Mouse (Mus musculus) heart, postnatal 0 days (tissue): ENCODE data around the gene Aurkb. TPM values are rescaled to one million over a fixed set of nuclear protein-coding genes. Genes with fewer than 3 reads are reported as not detected.
A peak's percentile ranks its signal among the peaks of the same experiment; 100 is the strongest.

ENCODE experiments used
- ATAC-seq: fragments of 200-750 bp; cut with Nextera tagmentation; 2 replicates; pipeline ENCODE4 v1.8.0; 2017; ENCODE audit warnings: low read depth, moderate number of reproducible peaks, moderate library complexity; ENCODE audit not compliant: insufficient read depth
- DNase-seq: peaks from one replicate; pipeline ENCODE4 v3.0.0-alpha.2; 2016; ENCODE audit warnings: low spot score
- H3K27ac ChIP-seq: fragments of 300-500 bp; sonication (generic); 2 replicates; pipeline ENCODE4 v1.5.1; 2014; ENCODE audit warnings: low read depth, mild to moderate bottlenecking
- H3K27me3 ChIP-seq: fragments of 300-500 bp; sonication (generic); 2 replicates; pipeline ENCODE4 v1.6.1; 2014; ENCODE audit warnings: low read length, mixed read lengths; ENCODE audit not compliant: control insufficient read depth, insufficient read depth
- H3K36me3 ChIP-seq: fragments of 300-500 bp; sonication (generic); replicated peaks from 2 replicates; pipeline ENCODE4 v1.6.1; 2014; ENCODE audit warnings: low read length, mixed read lengths; ENCODE audit not compliant: control insufficient read depth, insufficient read depth
- H3K4me1 ChIP-seq: fragments of 300-500 bp; sonication (generic); 2 replicates; pipeline ENCODE4 v1.6.1; 2014; ENCODE audit warnings: antibody characterized with exemption; ENCODE audit not compliant: control insufficient read depth, insufficient read depth
- H3K4me2 ChIP-seq: fragments of 300-500 bp; sonication (generic); 2 replicates; pipeline ENCODE4 v1.6.1; 2014; ENCODE audit warnings: low read depth, mild to moderate bottlenecking, low read length, moderate library complexity
- H3K4me3 ChIP-seq: fragments of 300-500 bp; sonication (generic); 2 replicates; pipeline ENCODE4 v1.5.1; 2014; ENCODE audit warnings: low read depth, low read length
- H3K9ac ChIP-seq: fragments of 300-500 bp; sonication (generic); replicated peaks from 2 replicates; pipeline ENCODE4 v1.6.1; 2014; ENCODE audit warnings: low read depth, low read length, mixed read lengths
- H3K9me3 ChIP-seq: fragments of 300-500 bp; sonication (generic); replicated peaks from 2 replicates; pipeline ENCODE4 v1.6.1; 2016; ENCODE audit warnings: low read length; ENCODE audit not compliant: control insufficient read depth
- CTCF ChIP-seq: IDR thresholded peaks from 2 replicates; pipeline ENCODE4 v1.5.1; 2016; ENCODE audit warnings: antibody characterized with exemption, control low read depth, low read depth
- EP300 ChIP-seq: IDR thresholded peaks from 2 replicates; pipeline ENCODE4 v1.6.1; 2016; ENCODE audit warnings: antibody characterized with exemption, low read depth
- WGBS: fragments of 180-500 bp; shearing (Covaris S2); extraction: QIAGEN DNeasy Blood & Tissue Kit; methylation state at CpG from one replicate; pipeline ENCODE4 v1.1.7; 2014; 5-methylcytosine and 5-hydroxymethylcytosine counted together
- polyA plus RNA-seq: library from polyadenylated mRNA; unstranded; fragments of >200 nt; fragmentation: Nextera tagmentation; extraction: Ambion mirVana; gene quantifications from 2 replicates; pipeline ENCODE4 v1.2.1, GENCODE M21; 2015
- total RNA-seq: library from RNA; depleted of rRNA; stranded (reverse); fragments of >200 nt; gene quantifications from 2 replicates; pipeline ENCODE4 v1.2.3, GENCODE M21; 2014; ENCODE audit warnings: low replicate concordance

Aurkb gene
- total and polyA plus RNA-seq, 2 experiments from 2014 or later = 19.5 to 21.4 TPM

GRCm38 (mm10) chr11:69086390-69086789 is 40.9 kb downstream of the Aurkb start:
- DNase-seq = no peak
- Histone ChIP-seq H3K9me3 (no peaks in the 10 kb centered on the region), H3K27ac (peak overlapping the region; percentile 98), H3K4me1 (peaks cover 18% of the 10 kb centered on the region), H3K36me3 (peaks cover 17% of the 10 kb centered on the region), H3K27me3 (no peaks in the 10 kb centered on the region), H3K4me3 (no peak overlapping the region), H3K9ac (no peak overlapping the region), H3K4me2 (no peak overlapping the region)
- no peak for ATAC-seq
- WGBS = 29% methylated on average over 6 of the region's 6 CpGs
- TF ChIP-seq CTCF (no peak), EP300 (no peak)

DNA sequence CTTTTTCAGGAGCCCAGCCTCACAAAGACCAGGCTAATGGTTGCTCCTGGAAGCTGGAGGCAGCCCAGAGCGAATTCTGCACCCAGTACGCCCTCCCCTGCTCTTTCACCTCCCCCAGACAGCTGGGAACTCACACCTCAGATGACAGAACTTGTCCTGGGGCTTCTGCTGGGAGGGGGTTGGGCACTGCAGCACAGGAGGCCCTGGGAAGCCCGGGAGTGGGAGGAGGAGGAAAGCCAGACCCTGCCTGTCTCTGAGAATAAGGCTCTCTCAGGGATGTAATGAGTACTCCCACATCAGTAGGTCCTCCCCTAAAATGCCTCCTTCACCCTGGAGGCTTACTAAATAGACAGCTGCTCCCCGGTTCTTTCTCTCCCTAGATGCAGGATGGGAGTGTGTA is 41.6 kb downstream of the Aurkb start:
- H3K4me1 ChIP-seq = peaks cover 18% of the 10 kb centered on the region
- H3K27me3 ChIP-seq = no peaks in the 10 kb centered on the region
- peak overlapping the region; percentile 98 for H3K27ac ChIP-seq
- peaks cover 24% of the 10 kb centered on the region for H3K36me3 ChIP-seq
- TF ChIP-seq EP300 = no peak
- TF ChIP-seq CTCF = no peak
- H3K9me3 ChIP-seq = no peaks in the 10 kb centered on the region
- H3K4me3 ChIP-seq = no peak overlapping the region
- no peak overlapping the region for H3K4me2 ChIP-seq
- 35% methylated on average over 4 of the region's 4 CpGs for WGBS
- ATAC-seq = peak; percentile 6; the same call in 1 of the 2 replicates
- no peak for DNase-seq
- H3K9ac ChIP-seq = no peak overlapping the region

- 57% methylated on average over 2 of the region's 2 CpGs for WGBS
- H3K4me1 ChIP-seq = peaks cover 18% of the 10 kb centered on the region
These were observed 42.1 kb downstream of the Aurkb start for GRCm38 (mm10) chr11:69087597-69087996.

DNA sequence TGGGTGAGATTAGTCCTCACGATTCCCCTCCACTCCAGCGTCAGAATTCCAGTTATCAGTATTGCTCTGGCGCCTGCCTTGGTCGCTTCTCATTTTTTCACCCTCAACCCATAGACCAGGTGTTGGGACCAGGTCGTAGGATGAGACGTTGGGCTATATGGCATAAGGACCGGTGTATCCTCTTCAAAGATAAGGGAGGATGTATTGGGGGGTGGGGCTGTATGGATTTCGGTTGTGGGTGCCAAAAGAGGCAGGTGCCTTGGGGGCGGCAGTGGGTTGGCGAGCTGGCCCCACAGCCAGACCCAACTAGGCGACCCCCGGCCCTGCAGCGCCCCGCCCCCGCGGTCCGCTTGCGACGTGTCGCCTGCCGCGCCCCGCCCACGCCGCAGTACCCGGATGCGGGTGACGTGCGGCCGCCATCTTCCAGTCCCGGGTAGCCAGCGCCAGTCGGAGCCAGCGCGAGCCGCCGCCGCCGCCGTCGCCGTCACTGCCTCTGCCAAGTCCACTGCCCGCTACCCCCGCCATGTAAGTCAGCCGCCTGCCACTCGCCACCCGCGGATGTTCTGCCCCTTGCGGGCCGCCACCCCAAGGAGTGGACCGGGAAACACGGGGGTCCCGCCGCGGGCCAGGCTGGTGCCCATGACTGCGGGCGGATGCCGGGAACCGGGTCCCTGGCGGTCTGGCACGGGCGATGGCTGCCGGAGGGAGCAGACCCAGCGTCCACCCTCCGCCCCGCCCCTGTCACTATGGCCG is 42.8 kb downstream of the Aurkb start, which contains the start of gene Vamp2:
Vamp2 (plus strand) TSS at position 388 of the 753 bp plus-strand sequence.
- peak; percentile 83 for ATAC-seq
- peaks cover 18% of the 10 kb centered on the region for H3K4me1 ChIP-seq

More at GRCm38 (mm10) chr11:69087597-69087996, 42.1 kb downstream of the Aurkb start:
- Histone ChIP-seq H3K9me3 (no peaks in the 10 kb centered on the region), H3K4me3 (no peak overlapping the region), H3K9ac (no peak overlapping the region), H3K4me2 (no peak overlapping the region), H3K27ac (peak overlapping the region; percentile 98; the same call in 1 of the 2 replicates), H3K27me3 (no peaks in the 10 kb centered on the region), H3K36me3 (peaks cover 27% of the 10 kb centered on the region)
- DNase-seq = no peak
- no peak for TF ChIP-seq CTCF
- no peak for TF ChIP-seq EP300
- ATAC-seq = no peak

GRCm38 (mm10) chr11:69088856-69089615 is 43.6 kb downstream of the Aurkb start:
- TF ChIP-seq EP300 = no peak
- no peak for TF ChIP-seq CTCF
- ATAC-seq (peak; percentile 11; the same call in 1 of the 2 replicates), DNase-seq (no peak)
- WGBS = 8% methylated on average over 25 of the region's 25 CpGs
- Histone ChIP-seq H3K9me3 (no peaks in the 10 kb centered on the region), H3K4me1 (peaks cover 18% of the 10 kb centered on the region), H3K4me3 (peak overlapping the region; percentile 93), H3K27me3 (no peaks in the 10 kb centered on the region), H3K36me3 (peaks cover 30% of the 10 kb centered on the region), H3K4me2 (peak overlapping the region; percentile 89), H3K27ac (peak overlapping the region; percentile 98), H3K9ac (peak overlapping the region; percentile 97)

More for the DNA sequence above, 42.8 kb downstream of the Aurkb start, which contains the start of gene Vamp2:
- H3K27me3 ChIP-seq = no peaks in the 10 kb centered on the region
- H3K4me2 ChIP-seq = peak within 1 kb of the TSS; percentile 89
- H3K4me3 ChIP-seq = peak within 1 kb of the TSS; percentile 93
- H3K36me3 ChIP-seq = peaks cover 30% of the 10 kb centered on the region
- TF ChIP-seq EP300 = no peak; the same call in 1 of the 2 replicates
- no peak for TF ChIP-seq CTCF
- DNase-seq = peak; percentile 78
- H3K9me3 ChIP-seq = no peaks in the 10 kb centered on the region
- peak within 1 kb of the TSS; percentile 98 for H3K27ac ChIP-seq
- WGBS = under 1% methylated on average over 67 of the region's 67 CpGs
- H3K9ac ChIP-seq = peak within 1 kb of the TSS; percentile 97
